10 mouse cellular contexts compared by ENCODE assay signal in genomic region chr13:54805134-54805838, GRCm38 (mm10). TPM values are rescaled to one million over a fixed set of nuclear protein-coding genes. Genes with fewer than 3 reads are reported as not detected.
A peak's percentile ranks its signal among the peaks of the same experiment; 100 is the strongest.
DNase-seq lines count a peak whose midpoint lies in the region; ATAC-seq and TF ChIP-seq lines count a peak whose summit lies in the region.
"Had no signal": no experiment of that assay in that cellular context is flagged by ENCODE, and none has a peak within 500 bp of the region (broad histone marks: within the 10 kb centered on the region; RNA-seq: fewer than 3 reads in every experiment).

No protein-coding gene starts in this region.

- 44% methylated on average over 21 of the region's 21 CpGs for WGBS in forebrain, embryonic 11.5 days
- WGBS in forebrain, embryonic 16.5 days: 36% methylated on average over 21 of the region's 21 CpGs
- 50% methylated on average over 21 of the region's 21 CpGs for WGBS in spleen, adult 2 months
- WGBS in limb, embryonic 10.5 days: 44% methylated on average over 21 of the region's 21 CpGs

- H3K4me1 ChIP-seq in forebrain, embryonic 11.5 days (replicated peaks; ENCODE audit: control insufficient read depth, insufficient read depth, low read length): no peaks in the 10 kb centered on the region
- no peaks in the 10 kb centered on the region for H3K4me1 ChIP-seq in forebrain, embryonic 16.5 days (replicated peaks; ENCODE audit: control insufficient read depth, insufficient read depth, low read length)
- H3K4me1 ChIP-seq in spleen, adult 2 months (ENCODE audit: control insufficient read depth, insufficient read depth, insufficient read length): no peaks in the 10 kb centered on the region
- H3K4me1 ChIP-seq in limb, embryonic 10.5 days: peaks cover 9% of the 10 kb centered on the region

- H3K36me3 ChIP-seq in forebrain, embryonic 11.5 days (ENCODE audit: control insufficient read depth, insufficient read depth, low read length): no peaks in the 10 kb centered on the region
- H3K36me3 ChIP-seq in forebrain, embryonic 16.5 days (ENCODE audit: control insufficient read depth, insufficient read depth): no peaks in the 10 kb centered on the region
- no peaks in the 10 kb centered on the region for H3K36me3 ChIP-seq in spleen, adult 2 months (ENCODE audit: control insufficient read depth, insufficient read depth, low read length)
- H3K36me3 ChIP-seq in limb, embryonic 10.5 days: no peaks in the 10 kb centered on the region

- H3K9ac ChIP-seq in forebrain, embryonic 11.5 days (ENCODE audit: low read length): no peak overlapping the region
- no peak overlapping the region for H3K9ac ChIP-seq in forebrain, embryonic 16.5 days (replicated peaks; ENCODE audit: low read depth, low read length)

- TF ChIP-seq POLR2A in spleen, adult 2 months (IDR thresholded peaks at IDR 0.05; ENCODE audit: low read depth, low read length): no peak

- H3K4me2 ChIP-seq in forebrain, embryonic 11.5 days (ENCODE audit: low read depth, low read length, severe bottlenecking): no peak overlapping the region
- no peak overlapping the region for H3K4me2 ChIP-seq in forebrain, embryonic 16.5 days (ENCODE audit: low read length)

- no peak for ATAC-seq in forebrain, embryonic 11.5 days (replicated peaks; ENCODE audit: low FRiP score)
- no peak for ATAC-seq in forebrain, embryonic 16.5 days
- ATAC-seq in erythroid progenitor cell, adult 5-6 weeks (replicated peaks; ENCODE audit: low FRiP score, poor library complexity, severe bottlenecking): no peak

- TF ChIP-seq CTCF in spleen, adult 2 months (IDR thresholded peaks at IDR 0.05; ENCODE audit: extremely low read depth, insufficient read depth, insufficient read length, insufficient replicate concordance): peak; percentile 6; the same call in 1 of the 2 replicates

- H3K27me3 ChIP-seq in forebrain, embryonic 11.5 days (ENCODE audit: control insufficient read depth, insufficient read depth, low read length): no peaks in the 10 kb centered on the region
- no peaks in the 10 kb centered on the region for H3K27me3 ChIP-seq in forebrain, embryonic 16.5 days (replicated peaks; ENCODE audit: control insufficient read depth, insufficient read depth, low read length)
- H3K27me3 ChIP-seq in spleen, adult 2 months (ENCODE audit: control insufficient read depth, insufficient read depth, low read length): no peaks in the 10 kb centered on the region
- peaks cover 33% of the 10 kb centered on the region for H3K27me3 ChIP-seq in limb, embryonic 10.5 days (ENCODE audit: low read depth, poor library complexity, severe bottlenecking)

- H3K4me3 ChIP-seq in forebrain, embryonic 11.5 days (ENCODE audit: low read depth, low read length): no peak overlapping the region
- no peak overlapping the region for H3K4me3 ChIP-seq in forebrain, embryonic 16.5 days (replicated peaks; ENCODE audit: low read length)
- H3K4me3 ChIP-seq in spleen, adult 2 months (ENCODE audit: extremely low read depth, insufficient read depth, insufficient read length): no peak overlapping the region
- no peak overlapping the region for H3K4me3 ChIP-seq in limb, embryonic 10.5 days

- H3K27ac ChIP-seq in forebrain, embryonic 11.5 days (ENCODE audit: low read depth, low read length): no peak overlapping the region
- no peak overlapping the region for H3K27ac ChIP-seq in forebrain, embryonic 16.5 days (ENCODE audit: low read length)
- H3K27ac ChIP-seq in spleen, adult 2 months (ENCODE audit: insufficient read depth, low read length): no peak overlapping the region
- H3K27ac ChIP-seq in limb, embryonic 10.5 days: no peak overlapping the region

- DNase-seq in forebrain, embryonic 11.5 days (ENCODE audit: low spot score): peak; percentile 80
- no peak for DNase-seq in spleen, adult 2 months (ENCODE audit: low read depth in 1 of 2, low spot score in 2 of 2)
- DNase-seq in spleen, adult 18-20 months: no peak
- peak; percentile 57 for DNase-seq in limb, embryonic 10.5 days (ENCODE audit: low spot score)
- no peak for DNase-seq in adrenal gland, postnatal 36 days
- DNase-seq in ovary, adult 18-20 months (ENCODE audit: low spot score): no peak

- no peaks in the 10 kb centered on the region for H3K9me3 ChIP-seq in forebrain, embryonic 11.5 days (ENCODE audit: control insufficient read depth, low read length)
- no peaks in the 10 kb centered on the region for H3K9me3 ChIP-seq in forebrain, embryonic 16.5 days (ENCODE audit: control insufficient read depth, low read length)
- no peaks in the 10 kb centered on the region for H3K9me3 ChIP-seq in limb, embryonic 10.5 days (replicated peaks)

RNA-seq across cellular contexts. Expression of gene Tspan17, which starts 16.1 kb away (rescaled TPM):
- polyA plus RNA-seq in forebrain, embryonic 11.5 days (2014; fragmentation: Nextera tagmentation; extraction: Ambion mirVana): 6.9 and 8.1 TPM in 2 replicates
- 18.6 and 29.7 TPM in 2 replicates for polyA plus RNA-seq in forebrain, embryonic 16.5 days (2015; fragmentation: Nextera tagmentation; extraction: Ambion mirVana)
- 5.2 and 6.2 TPM in 2 replicates for polyA plus RNA-seq in spleen, adult 2 months (2012; rRNA removed)
- 2.0 and 3.3 TPM in 2 replicates for polyA plus RNA-seq in limb, embryonic 10.5 days (2016; fragmentation: Nextera tagmentation; extraction: Ambion mirVana)
- not detected in 2 replicates for total RNA-seq in erythroid progenitor cell, adult 5-6 weeks (2015; ENCODE audit: low replicate concordance)
- 6.3 TPM in 1 of 2 replicates, not detected in the other for total RNA-seq in erythroid progenitor cell, adult 5-6 weeks (2017; ENCODE audit: low replicate concordance)
- 10 to 100 TPM; 24.0 to 33.4 TPM for total RNA-seq in adrenal gland, postnatal 36 days (2021)

RNA-seq across cellular contexts. Expression of gene Eif4e1b, which starts 21.5 kb away (rescaled TPM):
- polyA plus RNA-seq in forebrain, embryonic 11.5 days (2014; fragmentation: Nextera tagmentation; extraction: Ambion mirVana): not detected in 2 replicates
- polyA plus RNA-seq in forebrain, embryonic 16.5 days (2015; fragmentation: Nextera tagmentation; extraction: Ambion mirVana): not detected in 2 replicates
- polyA plus RNA-seq in spleen, adult 2 months (2012; rRNA removed): not detected in 2 replicates
- not detected in 2 replicates for polyA plus RNA-seq in limb, embryonic 10.5 days (2016; fragmentation: Nextera tagmentation; extraction: Ambion mirVana)
- not detected in 2 replicates for total RNA-seq in erythroid progenitor cell, adult 5-6 weeks (2015; ENCODE audit: low replicate concordance)
- total RNA-seq in erythroid progenitor cell, adult 5-6 weeks (2017; ENCODE audit: low replicate concordance): not detected in 2 replicates
- not detected for total RNA-seq in adrenal gland, postnatal 36 days (2021)
- polyA plus RNA-seq: heart, embryonic 14.5 days; liver, embryonic 16.5 days had no signal

RNA-seq across cellular contexts. Expression of gene Sncb, which starts 38.9 kb away (rescaled TPM):
- 1.3 and 2.6 TPM in 2 replicates for polyA plus RNA-seq in forebrain, embryonic 11.5 days (2014; fragmentation: Nextera tagmentation; extraction: Ambion mirVana)
- 27.1 and 37.0 TPM in 2 replicates for polyA plus RNA-seq in forebrain, embryonic 16.5 days (2015; fragmentation: Nextera tagmentation; extraction: Ambion mirVana)
- 0.16 and 0.22 TPM in 2 replicates for polyA plus RNA-seq in spleen, adult 2 months (2012; rRNA removed)
- polyA plus RNA-seq in limb, embryonic 10.5 days (2016; fragmentation: Nextera tagmentation; extraction: Ambion mirVana): not detected in 2 replicates
- not detected in 2 replicates for total RNA-seq in erythroid progenitor cell, adult 5-6 weeks (2015; ENCODE audit: low replicate concordance)
- not detected in 2 replicates for total RNA-seq in erythroid progenitor cell, adult 5-6 weeks (2017; ENCODE audit: low replicate concordance)
- 1 to 10 TPM; 1.1 to 1.9 TPM for total RNA-seq in adrenal gland, postnatal 36 days (2021)
- polyA plus RNA-seq: heart, embryonic 14.5 days; liver, embryonic 16.5 days had no signal

RNA-seq across cellular contexts. Expression of gene Gprin1, which starts 55.6 kb away (rescaled TPM):
- polyA plus RNA-seq in forebrain, embryonic 11.5 days (2014; fragmentation: Nextera tagmentation; extraction: Ambion mirVana): 8.2 and 13.5 TPM in 2 replicates
- 6.2 and 7.1 TPM in 2 replicates for polyA plus RNA-seq in forebrain, embryonic 16.5 days (2015; fragmentation: Nextera tagmentation; extraction: Ambion mirVana)
- polyA plus RNA-seq in spleen, adult 2 months (2012; rRNA removed): 0.05 and 0.06 TPM in 2 replicates
- polyA plus RNA-seq in limb, embryonic 10.5 days (2016; fragmentation: Nextera tagmentation; extraction: Ambion mirVana): 0.24 and 0.54 TPM in 2 replicates
- total RNA-seq in erythroid progenitor cell, adult 5-6 weeks (2015; ENCODE audit: low replicate concordance): not detected in 2 replicates
- total RNA-seq in erythroid progenitor cell, adult 5-6 weeks (2017; ENCODE audit: low replicate concordance): not detected in 2 replicates
- total RNA-seq in adrenal gland, postnatal 36 days (2021): 1 to 10 TPM; 2.9 to 3.1 TPM
- polyA plus RNA-seq: liver, embryonic 16.5 days had no signal

Comparison
In these comparisons a context has a peak if more than half of its experiments do, and no peak if none do; other contexts are left out.
1. DNase-seq: peak in forebrain, embryonic 11.5 days (single experiment) and limb, embryonic 10.5 days (single experiment); none in spleen, adult 2 months (0 of 2), spleen, adult 18-20 months (0 of 2), adrenal gland, postnatal 36 days (0 of 2) and ovary, adult 18-20 months (single experiment).